ENCODE assay signal across 8 mouse cellular contexts in genomic region chr1:180196508-180196907, GRCm38 (mm10). TPM values are rescaled to one million over a fixed set of nuclear protein-coding genes. Genes with fewer than 3 reads are reported as not detected.
A peak's percentile ranks its signal among the peaks of the same experiment; 100 is the strongest.
DNase-seq lines count a peak whose midpoint lies in the region; ATAC-seq lines count a peak whose summit lies in the region.

No protein-coding gene starts in this region.

- H3K4me1 ChIP-seq in heart, embryonic 12.5 days (replicated peaks): peaks cover 37% of the 10 kb centered on the region
- peaks cover 6% of the 10 kb centered on the region for H3K4me1 ChIP-seq in embryonic facial prominence, embryonic 12.5 days
- peaks cover 10% of the 10 kb centered on the region for H3K4me1 ChIP-seq in intestine, embryonic 14.5 days (replicated peaks; ENCODE audit: control insufficient read depth, insufficient read depth, low read length)
- H3K4me1 ChIP-seq in midbrain, embryonic 11.5 days (ENCODE audit: control insufficient read depth, insufficient read depth, low read length): peaks cover 4% of the 10 kb centered on the region; the same call in 1 of the 2 replicates

- no peaks in the 10 kb centered on the region; the same call in 1 of the 2 replicates for H3K27me3 ChIP-seq in heart, embryonic 12.5 days (replicated peaks)
- no peaks in the 10 kb centered on the region for H3K27me3 ChIP-seq in embryonic facial prominence, embryonic 12.5 days
- H3K27me3 ChIP-seq in intestine, embryonic 14.5 days (replicated peaks; ENCODE audit: control insufficient read depth, insufficient read depth, low read length): no peaks in the 10 kb centered on the region
- no peaks in the 10 kb centered on the region for H3K27me3 ChIP-seq in midbrain, embryonic 11.5 days (ENCODE audit: control insufficient read depth, insufficient read depth, low read length)

- no peak for DNase-seq in heart, postnatal 36 days
- DNase-seq in intestine, embryonic 14.5 days (ENCODE audit: low spot score): no peak
- peak; percentile 45 for DNase-seq in midbrain, embryonic 11.5 days (ENCODE audit: low spot score, missing footprints)
- DNase-seq in thymus, postnatal 25 days: no peak
- DNase-seq in layer of hippocampus, adult 11-12 months (ENCODE audit: low spot score): no peak
- DNase-seq in gastrocnemius, postnatal 14 days: no peak

- H3K9me3 ChIP-seq in heart, embryonic 12.5 days (replicated peaks): no peaks in the 10 kb centered on the region
- no peaks in the 10 kb centered on the region for H3K9me3 ChIP-seq in embryonic facial prominence, embryonic 12.5 days
- no peaks in the 10 kb centered on the region for H3K9me3 ChIP-seq in intestine, embryonic 14.5 days (ENCODE audit: control insufficient read depth, low read length)
- H3K9me3 ChIP-seq in midbrain, embryonic 11.5 days (ENCODE audit: control insufficient read depth, low read length): no peaks in the 10 kb centered on the region

- H3K27ac ChIP-seq in heart, embryonic 12.5 days (ENCODE audit: poor library complexity, severe bottlenecking): no peak overlapping the region
- H3K27ac ChIP-seq in embryonic facial prominence, embryonic 12.5 days: no peak overlapping the region
- no peak overlapping the region for H3K27ac ChIP-seq in intestine, embryonic 14.5 days (ENCODE audit: low read depth)
- H3K27ac ChIP-seq in midbrain, embryonic 11.5 days (ENCODE audit: low read depth, low read length): no peak overlapping the region

- H3K4me3 ChIP-seq in heart, embryonic 12.5 days: peak overlapping the region; percentile 61
- 0 out of 2 replicates have a peak overlapping the region, but pooled peaks have one; percentile 67 for H3K4me3 ChIP-seq in embryonic facial prominence, embryonic 12.5 days
- H3K4me3 ChIP-seq in intestine, embryonic 14.5 days (ENCODE audit: low read depth, low read length): peak overlapping the region; percentile 61; the same call in 1 of the 2 replicates
- H3K4me3 ChIP-seq in midbrain, embryonic 11.5 days (ENCODE audit: low read depth, low read length): no peak overlapping the region; the same call in 1 of the 2 replicates

- no peak for ATAC-seq in heart, embryonic 12.5 days (ENCODE audit: insufficient number of reproducible peaks, low FRiP score)
- ATAC-seq in embryonic facial prominence, embryonic 12.5 days (ENCODE audit: insufficient number of reproducible peaks, insufficient read depth, low FRiP score, low TSS enrichment): no peak
- ATAC-seq in intestine, embryonic 14.5 days (replicated peaks; ENCODE audit: low FRiP score, low TSS enrichment, low read depth): no peak
- ATAC-seq in midbrain, embryonic 11.5 days (ENCODE audit: low FRiP score): no peak

- no peaks in the 10 kb centered on the region for H3K36me3 ChIP-seq in heart, embryonic 12.5 days
- H3K36me3 ChIP-seq in embryonic facial prominence, embryonic 12.5 days: no peaks in the 10 kb centered on the region
- H3K36me3 ChIP-seq in intestine, embryonic 14.5 days (ENCODE audit: control insufficient read depth, insufficient read depth, low read length): no peaks in the 10 kb centered on the region
- H3K36me3 ChIP-seq in midbrain, embryonic 11.5 days (ENCODE audit: control insufficient read depth, insufficient read depth, low read length): no peaks in the 10 kb centered on the region

- intact Hi-C loops in heart, postnatal 36 days (cut with DNase I): no loop called here
- intact Hi-C loops in gastrocnemius, postnatal 14 days (cut with DNase I; ENCODE audit: low total_unique reads): no loop called here

- WGBS in heart, embryonic 12.5 days: 86% methylated on average over 9 of the region's 9 CpGs
- 93% methylated on average over 9 of the region's 9 CpGs for whole genome bisulfite sequencing in embryonic facial prominence, embryonic 12.5 days
- 87% methylated on average over 9 of the region's 9 CpGs for whole genome bisulfite sequencing in intestine, embryonic 14.5 days
- WGBS in midbrain, embryonic 11.5 days: 89% methylated on average over 9 of the region's 9 CpGs

- peak overlapping the region; percentile 95 for H3K4me2 ChIP-seq in heart, embryonic 12.5 days
- H3K4me2 ChIP-seq in embryonic facial prominence, embryonic 12.5 days (replicated peaks): peak overlapping the region; percentile 96
- H3K4me2 ChIP-seq in intestine, embryonic 14.5 days (ENCODE audit: low read length): peak overlapping the region; percentile 64
- peak overlapping the region; percentile 96; the same call in 1 of the 2 replicates for H3K4me2 ChIP-seq in midbrain, embryonic 11.5 days

- peak overlapping the region; percentile 37; the same call in 1 of the 2 replicates for H3K9ac ChIP-seq in heart, embryonic 12.5 days
- H3K9ac ChIP-seq in embryonic facial prominence, embryonic 12.5 days: no peak overlapping the region
- H3K9ac ChIP-seq in intestine, embryonic 14.5 days (ENCODE audit: low read length): no peak overlapping the region
- no peak overlapping the region for H3K9ac ChIP-seq in midbrain, embryonic 11.5 days (ENCODE audit: low read length)

RNA-seq across cellular contexts. Expression of gene Coq8a, which starts 2.9 kb away (rescaled TPM):
- 15.2 and 17.8 TPM in 2 replicates for polyA plus RNA-seq in heart, embryonic 12.5 days (2016; fragmentation: Nextera tagmentation; extraction: Ambion mirVana)
- total RNA-seq in heart, postnatal 36 days (2021): 100 to 1,000 TPM; 909 to 953 TPM
- polyA plus RNA-seq in embryonic facial prominence, embryonic 12.5 days (2016; fragmentation: Nextera tagmentation; extraction: Ambion mirVana): 5.4 and 6.4 TPM in 2 replicates
- 11.4 and 12.4 TPM in 2 replicates for polyA plus RNA-seq in intestine, embryonic 14.5 days (2014; fragmentation: Nextera tagmentation; extraction: Ambion mirVana)
- polyA plus RNA-seq in midbrain, embryonic 11.5 days (2014; fragmentation: Nextera tagmentation; extraction: Ambion mirVana): 0.93 and 1.8 TPM in 2 replicates
- 100 to 1,000 TPM; 498 to 743 TPM for total RNA-seq in gastrocnemius, postnatal 14 days (2021)
